Mouse (Mus musculus) cerebellum, adult 2 months (tissue): ENCODE measurements at regions not wholly inside any gene's neighbourhood (a gene's known extent, or its start where the extent isn't known, plus 50 kb on each side); places are given as distances from the start of the nearest gene placed in this dataset.

Source experiments
- CTCF ChIP-seq: fragments of 200-500 bp; IDR thresholded peaks from 2 replicates; pipeline ENCODE4 v1.5.1; 2011; ENCODE audit warnings: low read depth, mild to moderate bottlenecking, control low read depth, low read length, moderate library complexity, borderline replicate concordance; ENCODE audit not compliant: insufficient read depth
- POLR2A ChIP-seq: fragments of 200-500 bp; IDR thresholded peaks from 2 replicates; pipeline ENCODE4 v1.6.1; 2011; ENCODE audit warnings: low read length, control low read depth, borderline replicate concordance; ENCODE audit not compliant: insufficient read depth

DNA sequence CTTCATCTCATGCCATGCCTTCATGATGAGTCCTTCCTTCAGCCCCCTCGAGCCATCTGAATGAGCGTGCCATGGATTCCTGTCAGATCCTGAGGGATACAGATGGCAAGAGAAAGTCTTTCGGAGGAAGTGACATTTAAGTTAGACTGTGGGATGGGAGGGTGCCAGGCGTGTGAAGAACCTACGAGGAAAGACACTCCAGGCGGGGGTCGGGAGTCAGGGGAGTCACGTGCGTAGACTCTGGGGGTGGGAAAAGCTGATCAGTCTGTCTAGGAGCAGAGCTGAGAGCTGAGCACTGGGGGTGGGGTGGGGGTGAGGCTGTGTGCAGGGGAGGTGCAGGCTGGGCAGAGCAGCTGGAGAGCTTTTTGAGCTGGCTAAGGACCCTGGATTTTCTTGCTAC, 152.0 kb upstream of the Gjb5 start:
- no peak for TF ChIP-seq POLR2A
- TF ChIP-seq CTCF: no peak
